Mouse (Mus musculus) CH12.LX (cell line): Measurements from ENCODE around the gene H2-M1. TPM values are rescaled to one million over a fixed set of nuclear protein-coding genes. Genes with fewer than 3 reads are reported as not detected.

Experiments used
- DNase-seq: peaks from one replicate; pipeline ENCODE4 v3.0.0-alpha.2; 2013; ENCODE audit errors: extremely low read depth
- H3K27ac ChIP-seq: 2 replicates; pipeline ENCODE4 v1.5.1; 2012; ENCODE audit warnings: low read depth, mild to moderate bottlenecking, control low read depth, moderate library complexity; ENCODE audit not compliant: insufficient read depth
- H3K27me3 ChIP-seq: replicated peaks from 2 replicates; pipeline ENCODE3; 2012; ENCODE audit warnings: inconsistent platforms
- H3K36me3 ChIP-seq, 2 experiments: replicated peaks in 1 of 2; 2 replicates each; pipeline versions ENCODE3 to v1.6.1; 2012; ENCODE audit warnings: inconsistent platforms in 1 of 2, low read length in 1 of 2, mild to moderate bottlenecking in 1 of 2, mixed read lengths in 1 of 2, moderate library complexity in 1 of 2; ENCODE audit not compliant: control insufficient read depth in 1 of 2, insufficient read depth in 1 of 2
- H3K4me1 ChIP-seq, 2 experiments: 2 replicates each; pipeline ENCODE4 v1.6.1; 2012; ENCODE audit warnings: inconsistent platforms in 1 of 2, moderate library complexity in 1 of 2; ENCODE audit not compliant: insufficient read depth in 2 of 2, control insufficient read depth in 1 of 2
- H3K4me2 ChIP-seq: 2 replicates; pipeline ENCODE4 v1.6.1; 2012; ENCODE audit warnings: low read depth, mild to moderate bottlenecking, control low read depth; ENCODE audit not compliant: poor library complexity, insufficient read depth, severe bottlenecking
- H3K4me3 ChIP-seq, 3 experiments: fragments of 150-350 bp in 1 of 3; sonication (generic) in 1 of 3; replicated peaks in 1 of 3; 2 replicates each; pipeline versions ENCODE3 to v1.5.1; 2011 to 2012; ENCODE audit warnings: low read depth in 2 of 3, low read length in 2 of 3, mild to moderate bottlenecking in 2 of 3, moderate library complexity in 2 of 3, control low read depth in 1 of 3, improper control_type of control experiment in 1 of 3, inconsistent platforms in 1 of 3, mixed read lengths in 1 of 3; ENCODE audit not compliant: poor library complexity in 1 of 3
- H3K79me2 ChIP-seq: replicated peaks from 2 replicates; pipeline ENCODE4 v1.6.1; 2012; ENCODE audit warnings: mild to moderate bottlenecking, moderate library complexity; ENCODE audit not compliant: control insufficient read depth, poor library complexity, insufficient read depth, severe bottlenecking; ENCODE audit errors: extremely low read depth
- H3K9ac ChIP-seq: 2 replicates; pipeline ENCODE4 v1.6.1; 2012; ENCODE audit warnings: low read depth, mild to moderate bottlenecking, control low read depth, moderate library complexity; ENCODE audit not compliant: insufficient read depth
- H3K9me3 ChIP-seq: replicated peaks from 2 replicates; pipeline ENCODE3; 2012; ENCODE audit warnings: low read length, inconsistent platforms, mixed read lengths
- BHLHE40 ChIP-seq: IDR thresholded peaks from 2 replicates; pipeline ENCODE4 v1.6.1; 2011; ENCODE audit warnings: mild to moderate bottlenecking, low read depth, low read length, improper control_type of control experiment
- CHD1 ChIP-seq: IDR thresholded peaks from 2 replicates; pipeline ENCODE4 v1.6.1; 2012; ENCODE audit warnings: low read depth, low read length, improper control_type of control experiment, inconsistent platforms
- CHD2 ChIP-seq: IDR thresholded peaks from 2 replicates; pipeline ENCODE4 v1.6.1; 2011; ENCODE audit warnings: low read length, improper control_type of control experiment
- CTCF ChIP-seq, 2 experiments: IDR thresholded peaks in 1 of 2; conservative IDR thresholded peaks in 1 of 2; 2 replicates each; pipeline ENCODE4 v1.5.1; 2011 to 2012; ENCODE audit warnings: low read depth in 2 of 2, low read length in 2 of 2, improper control_type of control experiment in 1 of 2, inconsistent platforms in 1 of 2, mild to moderate bottlenecking in 1 of 2, moderate library complexity in 1 of 2
- EP300 ChIP-seq: IDR thresholded peaks from 2 replicates; pipeline ENCODE4 v1.6.1; 2011; ENCODE audit warnings: low read length, improper control_type of control experiment
- GABPA ChIP-seq: IDR thresholded peaks from 2 replicates; pipeline ENCODE4 v1.6.1; 2012; ENCODE audit warnings: low read depth, low read length, improper control_type of control experiment, inconsistent platforms; ENCODE audit not compliant: insufficient replicate concordance
- HCFC1 ChIP-seq: IDR thresholded peaks from 2 replicates; pipeline ENCODE4 v1.6.1; 2012; ENCODE audit warnings: low read depth, mild to moderate bottlenecking, inconsistent platforms, low read length, improper control_type of control experiment
- IRF4 ChIP-seq: IDR thresholded peaks from 2 replicates; pipeline ENCODE4 v1.6.1; 2014; ENCODE audit warnings: low read depth, mild to moderate bottlenecking, inconsistent platforms, low read length, improper control_type of control experiment
- JUND ChIP-seq: conservative IDR thresholded peaks from 2 replicates; pipeline ENCODE4 v1.6.1; 2011; ENCODE audit warnings: low read depth, low read length, improper control_type of control experiment
- KAT2A ChIP-seq: IDR thresholded peaks from 2 replicates; pipeline ENCODE4 v1.6.1; 2012; ENCODE audit warnings: low read length, improper control_type of control experiment, inconsistent platforms; ENCODE audit not compliant: insufficient replicate concordance
- MAFK ChIP-seq: IDR thresholded peaks from 2 replicates; pipeline ENCODE4 v1.6.1; 2011; ENCODE audit warnings: low read length, improper control_type of control experiment; ENCODE audit not compliant: insufficient replicate concordance
- MAX ChIP-seq: IDR thresholded peaks from 2 replicates; pipeline ENCODE4 v1.6.1; 2011; ENCODE audit warnings: low read length, improper control_type of control experiment
- MEF2A ChIP-seq: IDR thresholded peaks from 2 replicates; pipeline ENCODE4 v1.6.1; 2014; ENCODE audit warnings: low read depth, mild to moderate bottlenecking, inconsistent platforms, low read length, improper control_type of control experiment, borderline replicate concordance
- MXI1 ChIP-seq: IDR thresholded peaks from 2 replicates; pipeline ENCODE4 v1.6.1; 2011; ENCODE audit warnings: mild to moderate bottlenecking, low read depth, low read length, improper control_type of control experiment
- NELFE ChIP-seq: IDR thresholded peaks from 2 replicates; pipeline ENCODE4 v1.6.1; 2011; ENCODE audit warnings: low read depth, low read length, improper control_type of control experiment
- NRF1 ChIP-seq: IDR thresholded peaks from 2 replicates; pipeline ENCODE4 v1.6.1; 2014; ENCODE audit warnings: low read depth, mild to moderate bottlenecking, inconsistent platforms, low read length, improper control_type of control experiment, moderate library complexity
- PAX5 ChIP-seq: IDR thresholded peaks from 2 replicates; pipeline ENCODE4 v1.6.1; 2012; ENCODE audit warnings: low read length, inconsistent platforms, mixed read lengths
- POLR2AphosphoS2 ChIP-seq: IDR thresholded peaks from 2 replicates; pipeline ENCODE4 v1.6.1; 2011; ENCODE audit warnings: low read depth, low read length, improper control_type of control experiment
- TBP ChIP-seq: conservative IDR thresholded peaks from 2 replicates; pipeline ENCODE4 v1.6.1; 2011; ENCODE audit warnings: low read depth, low read length, improper control_type of control experiment
- ZMIZ1 ChIP-seq: IDR thresholded peaks from 2 replicates; pipeline ENCODE4 v1.6.1; 2012; ENCODE audit warnings: low read depth, mild to moderate bottlenecking, inconsistent platforms, low read length, improper control_type of control experiment
- dilution Hi-C: fragments of 300-500 bp; cut with MboI; formaldehyde crosslinking; loops from 2 replicates; pipeline ENCODE4 v1.14.3; 2020; ENCODE audit warnings: low sequenced_read_pairs; ENCODE audit not compliant: extremely low pct_unique_long_range_greater_than_20kb, extremely low pct_ligation_motif_present
- in situ Hi-C: fragments of 300-500 bp; cut with MboI; formaldehyde crosslinking; loops from 3 replicates; pipeline ENCODE4 v1.14.3; 2019; ENCODE audit warnings: low sequenced_read_pairs, low pct_ligation_motif_present, low pct_unique_long_range_greater_than_20kb, mixed read lengths
- polyA plus RNA-seq: library from polyadenylated mRNA; unstranded; fragments of >175 nt; gene quantifications from 2 replicates; pipeline ENCODE4 v1.2.1, GENCODE M21; 2012; ENCODE audit warnings: low read depth; ENCODE audit not compliant: insufficient read length
- total RNA-seq, 2 experiments: library from RNA; depleted of rRNA; stranded (reverse); fragments of 300-350 nt in 1 of 2; fragments of >200 nt in 1 of 2; gene quantifications; 2 replicates each; pipeline ENCODE4 v1.2.3; 2012 to 2014

Gene H2-M1
- total RNA-seq (2012; rRNA removed) (not detected in 2 replicates), total RNA-seq (2014; rRNA removed) (not detected in 2 replicates), polyA plus RNA-seq (not detected in 2 replicates)

GRCm38 (mm10) chr17:36672119-36672518, at the start of gene H2-M1:
Gene H2-M1, minus strand, starts transcription at chr17:36672219.
- no peak within 1 kb of the TSS for H3K4me2 ChIP-seq
- H3K27ac ChIP-seq, result no peak within 1 kb of the TSS
- peaks cover 56% of the 10 kb centered on the region for H3K27me3 ChIP-seq
- no peaks in the 10 kb centered on the region for H3K9me3 ChIP-seq
- no peaks in the 10 kb centered on the region for H3K4me1 ChIP-seq
- no peak for DNase-seq
- in situ Hi-C loops (no loop called here), dilution Hi-C loops (no loop called here)
- H3K4me3 ChIP-seq, result no peak within 1 kb of the TSS
- H3K9ac ChIP-seq, result no peak within 1 kb of the TSS
- H3K79me2 ChIP-seq, result no peaks in the 10 kb centered on the region
- TF ChIP-seq BHLHE40, result no peak
- TF ChIP-seq NELFE, result no peak
- TF ChIP-seq MXI1, result no peak
- no peak for TF ChIP-seq HCFC1
- TF ChIP-seq GABPA, result no peak
- no peak for TF ChIP-seq POLR2AphosphoS2
- no peak for TF ChIP-seq CTCF (conservative IDR thresholded peaks at IDR 0.05 in 1 of 2, IDR thresholded peaks at IDR 0.05 in 1 of 2; ENCODE audit: low read depth in 2 of 2, low read length in 2 of 2)
- TF ChIP-seq JUND, result no peak
- TF ChIP-seq CHD1, result no peak
- TF ChIP-seq KAT2A, result no peak
- no peaks in the 10 kb centered on the region for H3K36me3 ChIP-seq

DNA sequence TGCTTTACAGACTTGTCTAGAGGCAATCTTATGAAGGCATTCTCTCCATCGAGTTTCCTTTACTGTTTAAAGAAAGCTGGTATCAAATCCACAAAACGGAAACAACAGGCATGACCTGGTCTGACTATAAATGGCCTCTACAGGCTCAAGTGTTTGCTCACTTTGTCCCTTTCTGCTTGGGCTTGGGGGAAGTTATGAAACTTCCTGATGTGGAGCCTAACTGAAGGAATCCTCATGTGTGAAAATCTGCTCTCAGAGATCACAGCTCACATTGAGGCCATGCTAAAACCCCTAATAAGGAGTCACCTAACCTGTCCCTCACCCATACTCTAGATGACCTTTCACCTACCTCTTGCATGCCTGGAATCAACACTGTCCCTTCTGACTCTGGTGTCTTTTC, 25.7 kb upstream of the H2-M1 start:
- no peak overlapping the region for H3K4me2 ChIP-seq
- TF ChIP-seq GABPA (no peak), POLR2AphosphoS2 (no peak), NRF1 (no peak)
- TF ChIP-seq, all 38 proteins: peak for 0
- no peaks in the 10 kb centered on the region for H3K4me1 ChIP-seq
- H3K9me3 ChIP-seq, result no peaks in the 10 kb centered on the region
- no peak for DNase-seq
- dilution Hi-C loops, result no loop called here
- H3K9ac ChIP-seq, result no peak overlapping the region
- H3K27ac ChIP-seq, result no peak overlapping the region
- H3K27me3 ChIP-seq, result peaks cover 80% of the 10 kb centered on the region
- H3K4me3 ChIP-seq, result no peak overlapping the region
- in situ Hi-C loops, result no loop called here
- no peaks in the 10 kb centered on the region for H3K36me3 ChIP-seq
- no peaks in the 10 kb centered on the region; the same call in 1 of the 2 replicates for H3K79me2 ChIP-seq

GRCm38 (mm10) chr17:36642566-36642965, 29.5 kb downstream of the H2-M1 start, which contains the start of gene H2-M9:
Gene H2-M9, minus strand, starts transcription at chr17:36642666.
- Histone ChIP-seq H3K4me2 (no peak within 1 kb of the TSS), H3K79me2 (no peaks in the 10 kb centered on the region), H3K27me3 (peaks cover 73% of the 10 kb centered on the region), H3K9me3 (no peaks in the 10 kb centered on the region), H3K9ac (no peak within 1 kb of the TSS), H3K4me1 (no peaks in the 10 kb centered on the region), H3K4me3 (no peak within 1 kb of the TSS), H3K27ac (no peak within 1 kb of the TSS), H3K36me3 (no peaks in the 10 kb centered on the region)
- TF ChIP-seq IRF4 (no peak), CHD2 (no peak), MAFK (no peak), MAX (no peak), EP300 (no peak), NELFE (no peak), TBP (no peak), NRF1 (no peak), BHLHE40 (no peak), MEF2A (no peak), ZMIZ1 (no peak), PAX5 (no peak), HCFC1 (no peak)
- dilution Hi-C loops, result no loop called here
- in situ Hi-C loops, result no loop called here
- DNase-seq, result no peak
